Mouse (Mus musculus) gastrocnemius, postnatal 36 days (tissue): ENCODE measurements at regions not wholly inside any gene's neighbourhood (a gene's known extent, or its start where the extent isn't known, plus 50 kb on each side); places are given as distances from the start of the nearest gene placed in this dataset.

Experiments
- DNase-seq, 2 experiments: peaks; one replicate each; pipeline ENCODE4 v3.0.0; 2022
- intact Hi-C: fragments of 180-260 bp; cut with DNase I; formaldehyde crosslinking; loops from one replicate; pipeline ENCODE4 v1.15.1; 2025

GRCm38 (mm10) chr8:11145251-11145650, 137.0 kb upstream of the Irs2 start:
- no peak for DNase-seq
- intact Hi-C loops = no loop called here

GRCm38 (mm10) chr8:11140566-11140965, 132.3 kb upstream of the Irs2 start:
- no peak for DNase-seq
- intact Hi-C loops = no loop called here

- no peak for DNase-seq
- intact Hi-C loops = no loop called here
These were observed 131.0 kb upstream of the Irs2 start for GRCm38 (mm10) chr8:11139294-11139693.

- intact Hi-C loops = no loop called here
- no peak for DNase-seq
These were observed 130.2 kb upstream of the Irs2 start for GRCm38 (mm10) chr8:11138302-11139020.

- intact Hi-C loops = no loop called here
- DNase-seq = no peak
These were observed 128.3 kb upstream of the Irs2 start for GRCm38 (mm10) chr8:11136566-11136965.

- no peak for DNase-seq
- intact Hi-C loops = no loop called here
These were observed 126.9 kb upstream of the Irs2 start for GRCm38 (mm10) chr8:11135135-11135534.

- intact Hi-C loops = no loop called here
- DNase-seq = no peak
These were observed 126.3 kb upstream of the Irs2 start for GRCm38 (mm10) chr8:11134562-11134961.

- DNase-seq = no peak
- intact Hi-C loops = no loop called here
These were observed 110.9 kb upstream of the Irs2 start for GRCm38 (mm10) chr8:11119030-11119634.

- no peak for DNase-seq
- intact Hi-C loops = no loop called here
These were observed 108.3 kb upstream of the Irs2 start for GRCm38 (mm10) chr8:11116534-11116933.

GRCm38 (mm10) chr8:11115210-11115609, 107.0 kb upstream of the Irs2 start:
- DNase-seq = no peak
- intact Hi-C loops = no loop called here

GRCm38 (mm10) chr8:11114531-11114930, 106.3 kb upstream of the Irs2 start:
- no peak for DNase-seq
- intact Hi-C loops = no loop called here

GRCm38 (mm10) chr8:11112908-11113532, 104.8 kb upstream of the Irs2 start:
- no peak for DNase-seq
- intact Hi-C loops = no loop called here

GRCm38 (mm10) chr8:11111987-11112386, 103.7 kb upstream of the Irs2 start:
- intact Hi-C loops = no loop called here
- no peak for DNase-seq

- intact Hi-C loops = no loop called here
- no peak for DNase-seq
These were observed 99.2 kb upstream of the Irs2 start for GRCm38 (mm10) chr8:11107435-11107834.

GRCm38 (mm10) chr8:11107021-11107420, 98.8 kb upstream of the Irs2 start:
- DNase-seq = no peak
- intact Hi-C loops = no loop called here

- no peak for DNase-seq
- intact Hi-C loops = loop anchor here (5.0 kb wide), 1 partner anchor 63 kb away; no protein-coding TSS in a partner anchor
These were observed 95.7 kb upstream of the Irs2 start for GRCm38 (mm10) chr8:11103745-11104607.

GRCm38 (mm10) chr8:11100310-11100709, 92.1 kb upstream of the Irs2 start:
- no peak for DNase-seq
- intact Hi-C loops = loop anchor here (5.0 kb wide), 1 partner anchor 67 kb away; no protein-coding TSS in a partner anchor

GRCm38 (mm10) chr8:11099591-11099855, 91.3 kb upstream of the Irs2 start:
- DNase-seq = no peak
- intact Hi-C loops = no loop called here

- no peak for DNase-seq
- intact Hi-C loops = no loop called here
These were observed 90.7 kb upstream of the Irs2 start for GRCm38 (mm10) chr8:11098790-11099590.

- peak; percentile 65 to 72 for DNase-seq
- intact Hi-C loops = no loop called here
These were observed 90.0 kb upstream of the Irs2 start for GRCm38 (mm10) chr8:11098228-11098778.
